15 mouse cellular contexts compared by ENCODE assay signal in genomic region chr11:111059440-111059839, GRCm38 (mm10).
"Had no signal": no experiment of that assay in that cellular context is flagged by ENCODE, and none has a peak within 500 bp of the region (broad histone marks: within the 10 kb centered on the region; RNA-seq: fewer than 3 reads in every experiment).

No protein-coding gene starts in this region.

- DNase-seq: right cerebral cortex, adult 18-20 months; right cerebral cortex, postnatal 14 days; right cerebral cortex, postnatal 25 days; right cerebral cortex, postnatal 4 days; spleen, adult 18-20 months; thymus, adult 18-20 months; thymus, adult 2 months; thymus, postnatal 14 days; thymus, postnatal 25 days; thymus, postnatal 36 days; thymus, postnatal 4 days had no signal

- H3K27me3 ChIP-seq: neural tube, embryonic 12.5 days; neural tube, embryonic 13.5 days; neural tube, embryonic 15.5 days; stomach, embryonic 15.5 days had no signal

- H3K4me2 ChIP-seq: neural tube, embryonic 12.5 days; neural tube, embryonic 13.5 days; neural tube, embryonic 15.5 days; stomach, embryonic 15.5 days had no signal

- H3K36me3 ChIP-seq: neural tube, embryonic 12.5 days; neural tube, embryonic 13.5 days; neural tube, embryonic 15.5 days; stomach, embryonic 15.5 days had no signal

- H3K4me3 ChIP-seq: neural tube, embryonic 12.5 days; neural tube, embryonic 13.5 days; neural tube, embryonic 15.5 days; stomach, embryonic 15.5 days had no signal
